Mouse (Mus musculus) hindbrain, embryonic 10.5 days (tissue): ENCODE measurements around the gene Rtel1. TPM values are rescaled to one million over a fixed set of nuclear protein-coding genes. Genes with fewer than 3 reads are reported as not detected.

Source experiments
- DNase-seq: peaks from one replicate; pipeline ENCODE4 v3.0.0-alpha.2; 2017; ENCODE audit warnings: low spot score
- H3K27ac ChIP-seq: fragments of 300-500 bp; sonication (generic); 2 replicates; pipeline ENCODE4 v1.5.1; 2016; ENCODE audit warnings: mild to moderate bottlenecking, moderate library complexity
- H3K27me3 ChIP-seq: fragments of 300-500 bp; sonication (generic); 2 replicates; pipeline ENCODE4 v1.6.1; 2016; ENCODE audit warnings: mild to moderate bottlenecking; ENCODE audit not compliant: poor library complexity, insufficient read depth, severe bottlenecking
- H3K36me3 ChIP-seq: fragments of 300-500 bp; sonication (generic); 2 replicates; pipeline ENCODE4 v1.6.1; 2016; ENCODE audit warnings: mild to moderate bottlenecking, moderate library complexity
- H3K4me1 ChIP-seq: fragments of 300-500 bp; sonication (generic); replicated peaks from 2 replicates; pipeline ENCODE4 v1.6.1; 2016; ENCODE audit warnings: mild to moderate bottlenecking
- H3K4me3 ChIP-seq: fragments of 300-500 bp; sonication (generic); 2 replicates; pipeline ENCODE4 v1.5.1; 2016; ENCODE audit warnings: mild to moderate bottlenecking, moderate library complexity
- H3K9me3 ChIP-seq: fragments of 300-500 bp; sonication (generic); 2 replicates; pipeline ENCODE4 v1.6.1; 2016; ENCODE audit warnings: mild to moderate bottlenecking, moderate library complexity
- WGBS: fragments of 180-500 bp; shearing (Covaris S2); methylation state at CpG from one replicate; pipeline ENCODE4 v1.1.7; 2016; 5-methylcytosine and 5-hydroxymethylcytosine counted together
- polyA plus RNA-seq: library from polyadenylated mRNA; unstranded; fragments of >200 nt; fragmentation: Nextera tagmentation; extraction: Ambion mirVana; gene quantifications from 2 replicates; pipeline ENCODE4 v1.2.1, GENCODE M21; 2016

Gene Rtel1
- polyA plus RNA-seq, 1 experiment from 2014 or later, result 57.7 TPM

- WGBS, result 27% methylated on average over 1 of the region's 1 CpGs
- H3K4me1 ChIP-seq, result peaks cover 9% of the 10 kb centered on the region
These were observed 82.0 kb downstream of the Rtel1 start for GRCm38 (mm10) chr2:181401497-181401896.

GRCm38 (mm10) chr2:181403722-181404121, 84.2 kb downstream of the Rtel1 start:
- no peak for DNase-seq
- no peak overlapping the region for H3K4me3 ChIP-seq
- peaks cover 9% of the 10 kb centered on the region for H3K4me1 ChIP-seq
- 91% methylated on average over 3 of the region's 3 CpGs for WGBS
- peaks cover 20% of the 10 kb centered on the region; the same call in 1 of the 2 replicates for H3K36me3 ChIP-seq
- H3K9me3 ChIP-seq, result no peaks in the 10 kb centered on the region
- H3K27me3 ChIP-seq, result no peaks in the 10 kb centered on the region
- H3K27ac ChIP-seq, result no peak overlapping the region

More at GRCm38 (mm10) chr2:181401497-181401896, 82.0 kb downstream of the Rtel1 start:
- Histone ChIP-seq H3K27me3 (no peaks in the 10 kb centered on the region), H3K36me3 (peaks cover 20% of the 10 kb centered on the region; the same call in 1 of the 2 replicates), H3K9me3 (no peaks in the 10 kb centered on the region), H3K27ac (no peak overlapping the region), H3K4me3 (no peak overlapping the region)
- DNase-seq, result no peak

Other genes with a start within 250 kb of the Rtel1 start
- 5.4 and 15.5 TPM in 2 replicates for gene Kcnq2, start 184.4 kb upstream of the Rtel1 start, polyA plus RNA-seq
- 0.47 TPM in 1 of 2 replicates, not detected in the other for gene Eef1a2, start 162.7 kb upstream of the Rtel1 start, polyA plus RNA-seq
- 324 and 415 TPM in 2 replicates for gene Ppdpf, start 132.5 kb upstream of the Rtel1 start, polyA plus RNA-seq
- gene Ptk6, start 117.0 kb upstream of the Rtel1 start, polyA plus RNA-seq, result not detected in 2 replicates
- 0.07 TPM in 1 of 2 replicates, not detected in the other for gene Srms, start 106.6 kb upstream of the Rtel1 start, polyA plus RNA-seq
- gene Fndc11, start 99.7 kb upstream of the Rtel1 start, polyA plus RNA-seq, result 0.26 and 0.32 TPM in 2 replicates
- 0.52 and 1.00 TPM in 2 replicates for gene Helz2, start 77.7 kb upstream of the Rtel1 start, polyA plus RNA-seq
- gene Gmeb2, start 31.7 kb upstream of the Rtel1 start, polyA plus RNA-seq, result 19.0 and 20.0 TPM in 2 replicates
- gene Stmn3, start 5.2 kb upstream of the Rtel1 start, polyA plus RNA-seq, result 122 and 329 TPM in 2 replicates
- gene Zgpat, start 45.2 kb downstream of the Rtel1 start, polyA plus RNA-seq, result 45.4 and 53.0 TPM in 2 replicates
- 75.3 and 75.4 TPM in 2 replicates for gene Arfrp1, start 45.7 kb downstream of the Rtel1 start, polyA plus RNA-seq
- gene Lime1, start 60.3 kb downstream of the Rtel1 start, polyA plus RNA-seq, result 29.5 and 29.7 TPM in 2 replicates
- gene Zbtb46, start 139.7 kb downstream of the Rtel1 start, polyA plus RNA-seq, result 18.6 and 22.2 TPM in 2 replicates
- gene Abhd16b, start 173.5 kb downstream of the Rtel1 start, polyA plus RNA-seq, result 0.08 TPM in 1 of 2 replicates, not detected in the other
- 161 and 169 TPM in 2 replicates for gene Tpd52l2, start 177.4 kb downstream of the Rtel1 start, polyA plus RNA-seq
- gene Dnajc5, start 200.7 kb downstream of the Rtel1 start, polyA plus RNA-seq, result 101 and 108 TPM in 2 replicates